Mouse (Mus musculus) right cerebral cortex, postnatal 25 days (tissue): ENCODE measurements at regions not wholly inside any gene's neighbourhood (a gene's known extent, or its start where the extent isn't known, plus 50 kb on each side); places are given as distances from the start of the nearest gene placed in this dataset.

Experiments
- DNase-seq: peaks from one replicate; pipeline ENCODE4 v3.0.0; 2022

GRCm38 (mm10) chr9:102782926-102783850 is 51.5 kb upstream of the Ryk start:
- DNase-seq = no peak

GRCm38 (mm10) chr9:102784329-102785026 is 50.2 kb upstream of the Ryk start:
- DNase-seq = peak; percentile 79
